Mouse (Mus musculus) embryonic facial prominence, embryonic 14.5 days (tissue): ENCODE results near the gene Sult1e1. TPM values are rescaled to one million over a fixed set of nuclear protein-coding genes. Genes with fewer than 3 reads are reported as not detected.

Source experiments
- ATAC-seq: fragments of 200-750 bp; cut with Nextera tagmentation; 2 replicates; pipeline ENCODE4 v1.8.0; 2017; ENCODE audit warnings: low read depth, moderate number of reproducible peaks, moderate TSS enrichment
- DNase-seq: peaks from one replicate; pipeline ENCODE4 v3.0.0-alpha.2; 2015; ENCODE audit warnings: low spot score
- H3K27ac ChIP-seq: fragments of 300-500 bp; sonication (generic); replicated peaks from 2 replicates; pipeline ENCODE4 v1.5.1; 2014; ENCODE audit warnings: low read depth, mild to moderate bottlenecking, low read length, moderate library complexity
- H3K27me3 ChIP-seq: fragments of 300-500 bp; sonication (generic); replicated peaks from 2 replicates; pipeline ENCODE4 v1.6.1; 2014; ENCODE audit warnings: low read length; ENCODE audit not compliant: control insufficient read depth, insufficient read depth
- H3K36me3 ChIP-seq: fragments of 300-500 bp; sonication (generic); 2 replicates; pipeline ENCODE4 v1.6.1; 2014; ENCODE audit warnings: low read length, mixed read lengths; ENCODE audit not compliant: control insufficient read depth, insufficient read depth
- H3K4me1 ChIP-seq: fragments of 300-500 bp; sonication (generic); 2 replicates; pipeline ENCODE4 v1.6.1; 2014; ENCODE audit warnings: antibody characterized with exemption, low read length; ENCODE audit not compliant: control insufficient read depth, insufficient read depth
- H3K4me2 ChIP-seq: fragments of 300-500 bp; sonication (generic); 2 replicates; pipeline ENCODE4 v1.6.1; 2014; ENCODE audit warnings: low read depth, mild to moderate bottlenecking, low read length, moderate library complexity, mixed read lengths
- H3K4me3 ChIP-seq: fragments of 300-500 bp; sonication (generic); 2 replicates; pipeline ENCODE4 v1.5.1; 2014; ENCODE audit warnings: low read depth, mild to moderate bottlenecking, low read length
- H3K9ac ChIP-seq: fragments of 300-500 bp; sonication (generic); 2 replicates; pipeline ENCODE4 v1.6.1; 2014; ENCODE audit warnings: low read depth, mild to moderate bottlenecking, low read length, moderate library complexity, mixed read lengths
- H3K9me3 ChIP-seq: fragments of 300-500 bp; sonication (generic); 2 replicates; pipeline ENCODE4 v1.6.1; 2016; ENCODE audit warnings: low read length; ENCODE audit not compliant: control insufficient read depth
- WGBS: fragments of 180-500 bp; shearing (Covaris S2); extraction: QIAGEN DNeasy Blood & Tissue Kit; methylation state at CpG from one replicate; pipeline ENCODE4 v1.1.7; 2014; 5-methylcytosine and 5-hydroxymethylcytosine counted together
- microRNA-seq: library from miRNA; unstranded; fragments of <30 nt; microRNA quantifications from one replicate; pipeline ENCODE4, GENCODE M21; 2016; ENCODE audit warnings: borderline number of aligned reads
- polyA plus RNA-seq: library from polyadenylated mRNA; unstranded; fragments of >200 nt; fragmentation: Nextera tagmentation; extraction: Ambion mirVana; gene quantifications from 2 replicates; pipeline ENCODE4 v1.2.1, GENCODE M21; 2014

The Sult1e1 gene
- polyA plus RNA-seq, 1 experiment from 2014 or later = 7.6 TPM

DNA sequence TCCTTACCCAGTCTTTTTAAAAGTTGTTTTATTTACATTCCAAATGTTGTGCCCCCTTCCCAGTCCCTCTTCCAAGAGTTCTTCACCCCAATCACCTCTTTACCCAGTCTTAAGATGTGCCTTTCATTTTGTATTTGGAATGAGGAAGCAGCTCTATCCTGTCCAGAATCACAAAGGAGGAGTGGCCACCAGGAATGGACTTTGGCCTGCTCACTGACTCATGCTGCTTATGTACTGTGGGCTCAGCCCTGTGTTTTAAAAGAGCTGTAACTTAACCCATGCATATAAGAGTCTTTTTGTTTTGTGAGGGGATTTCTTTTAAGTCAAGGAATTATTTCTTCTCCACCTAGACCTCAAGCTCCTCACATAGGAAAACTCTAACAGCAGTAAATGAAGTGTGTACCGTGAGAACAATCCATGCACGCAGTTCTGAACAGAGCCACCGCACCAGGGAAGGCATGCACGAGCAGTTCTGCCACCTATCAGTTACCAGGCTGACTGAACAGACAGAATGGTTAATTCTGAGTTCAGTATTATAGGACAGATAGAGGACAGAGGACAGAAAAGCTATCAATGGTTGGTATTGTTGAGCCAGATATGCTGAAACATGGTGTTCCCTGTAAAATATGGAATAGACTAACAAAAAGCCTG lies 55.3 kb downstream of the Sult1e1 start:
- H3K27me3 ChIP-seq = no peaks in the 10 kb centered on the region
- H3K4me2 ChIP-seq = no peak overlapping the region
- H3K36me3 ChIP-seq = no peaks in the 10 kb centered on the region
- WGBS = 67% methylated on average over 4 of the region's 4 CpGs
- H3K27ac ChIP-seq = no peak overlapping the region
- no peak overlapping the region for H3K9ac ChIP-seq
- ATAC-seq = peak; percentile 82; the same call in 1 of the 2 replicates
- H3K4me3 ChIP-seq = no peak overlapping the region
- H3K9me3 ChIP-seq = no peaks in the 10 kb centered on the region
- peak; percentile 24 for DNase-seq
- no peaks in the 10 kb centered on the region for H3K4me1 ChIP-seq

DNA sequence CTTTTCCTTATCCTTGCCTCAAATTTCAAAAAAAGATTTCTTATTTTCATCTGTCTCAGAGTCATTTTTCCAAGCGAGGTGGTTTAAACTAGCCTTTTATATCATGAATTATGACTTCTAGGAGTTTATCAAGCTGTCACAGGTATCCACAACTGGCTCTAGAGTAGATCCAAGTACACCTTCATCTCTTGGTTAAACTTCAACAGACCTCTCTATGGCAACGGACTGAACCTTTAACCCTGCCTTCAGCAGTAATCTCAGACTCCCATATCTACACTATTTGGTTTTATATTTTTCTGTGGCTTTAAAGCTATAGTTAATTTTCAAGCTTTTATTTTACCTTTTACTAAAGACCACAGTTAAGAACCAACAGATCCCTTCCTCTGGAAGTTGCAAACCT lies 59.1 kb downstream of the Sult1e1 start:
- no peak overlapping the region for H3K4me2 ChIP-seq

More for the DNA sequence above, 59.1 kb downstream of the Sult1e1 start:
- Histone ChIP-seq H3K4me1 (no peaks in the 10 kb centered on the region), H3K4me3 (no peak overlapping the region), H3K9me3 (no peaks in the 10 kb centered on the region), H3K27ac (no peak overlapping the region), H3K36me3 (no peaks in the 10 kb centered on the region), H3K9ac (no peak overlapping the region), H3K27me3 (no peaks in the 10 kb centered on the region)
- 63% methylated on average over 2 of the region's 2 CpGs for WGBS
- DNase-seq (no peak), ATAC-seq (no peak)

Small RNA genes within 50 kb of the gene (microRNA-seq; reads per million reads assigned to microRNA genes)
- gene Mir3969 = not detected

Other genes with a start within 250 kb of the Sult1e1 start
- not detected in 2 replicates for gene Ugt2b38, start 167.4 kb downstream of the Sult1e1 start, polyA plus RNA-seq
- 5.1 and 9.2 TPM in 2 replicates for gene Ugt2a2, start 109.3 kb downstream of the Sult1e1 start, polyA plus RNA-seq
- gene Gm43638, start 104.8 kb downstream of the Sult1e1 start, polyA plus RNA-seq = not detected in 2 replicates
- gene Ugt2a1, start 100.7 kb downstream of the Sult1e1 start, polyA plus RNA-seq = 21.8 and 26.0 TPM in 2 replicates
- 0.84 and 0.96 TPM in 2 replicates for gene Sult1b1, start 53.4 kb downstream of the Sult1e1 start, polyA plus RNA-seq
- gene Sult1d1, start 22.6 kb downstream of the Sult1e1 start, polyA plus RNA-seq = 1.0 and 2.3 TPM in 2 replicates
- gene Csn1s1, start 74.6 kb upstream of the Sult1e1 start, polyA plus RNA-seq = 0.25 TPM in 1 of 2 replicates, not detected in the other
- not detected in 2 replicates for gene Csn2, start 108.0 kb upstream of the Sult1e1 start, polyA plus RNA-seq
- not detected in 2 replicates for gene Csn1s2a, start 183.0 kb upstream of the Sult1e1 start, polyA plus RNA-seq
- 0.22 and 0.42 TPM in 2 replicates for gene Csn1s2b, start 216.5 kb upstream of the Sult1e1 start, polyA plus RNA-seq
- gene Prr27, start 234.1 kb upstream of the Sult1e1 start, polyA plus RNA-seq = not detected in 2 replicates